Mouse (Mus musculus): ENCODE results near the gene Tmem163.

DNA sequence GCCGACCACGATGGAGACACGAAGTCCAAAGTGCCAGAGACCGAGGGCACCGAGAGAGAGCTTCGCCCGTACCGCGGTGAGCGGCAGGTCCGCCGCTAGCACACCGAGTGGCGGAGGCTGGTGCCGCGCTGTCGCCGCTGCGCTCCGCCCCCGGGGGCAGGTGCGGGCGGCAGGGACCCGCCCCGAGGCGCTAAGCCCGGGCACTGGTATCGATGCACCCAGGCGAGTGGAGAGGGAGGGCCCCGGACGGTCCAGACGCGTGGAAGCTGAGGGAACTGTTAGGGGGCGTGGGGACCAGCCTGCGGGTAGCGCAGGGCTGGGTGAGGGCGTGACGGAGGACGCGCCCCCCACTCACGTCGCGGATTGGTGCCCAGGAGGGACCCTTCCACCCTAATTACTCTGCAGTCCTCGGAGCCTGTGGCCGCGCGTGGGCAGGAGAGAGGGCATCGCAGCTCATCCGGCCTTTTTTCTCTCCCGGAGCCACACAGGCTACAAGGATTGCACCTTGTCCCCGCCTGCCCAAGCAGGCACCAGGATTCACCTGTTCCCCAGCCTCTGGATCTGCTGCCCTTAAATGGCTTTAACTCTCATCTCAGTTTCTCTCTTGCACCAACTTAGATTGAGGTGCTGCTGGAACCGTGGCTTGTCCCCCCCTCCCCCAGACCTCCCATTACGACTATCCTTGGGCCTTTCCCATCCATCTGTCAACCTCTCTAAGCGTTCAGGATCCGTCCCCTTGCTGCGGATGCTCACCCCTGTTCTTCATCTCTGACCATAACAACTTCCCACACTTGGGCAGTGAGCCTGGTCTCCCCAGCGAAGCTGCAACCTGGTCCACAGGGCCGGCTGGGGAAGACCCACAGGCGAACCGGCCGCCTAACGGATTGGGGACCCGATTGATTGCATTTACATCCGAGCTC, 1.4 kb downstream of the Tmem163 start:
- TF ChIP-seq CTCF (IDR thresholded peaks at IDR 0.05; ENCODE audit: borderline replicate concordance, insufficient read depth, low read length) (no peak), POLR2A (IDR thresholded peaks at IDR 0.05; ENCODE audit: low read depth, low read length) (no peak)

Measured in embryonic fibroblast, embryonic 13.5 days (primary cell).